Mouse (Mus musculus) brain, adult 10 weeks (tissue): ENCODE results near the gene Gm44965. TPM values are rescaled to one million over a fixed set of nuclear protein-coding genes. Genes with fewer than 3 reads are reported as not detected.

ENCODE experiments used
- polyA plus RNA-seq: library from polyadenylated mRNA; stranded (reverse); fragments of 350-450 nt; fragmentation: Illumina TruSeq; extraction: RNeasy Lipid Tissue Mini Kit (QIAGEN cat#74804); gene quantifications from one replicate; pipeline ENCODE4 v1.2.3, GENCODE M21; 2015; ENCODE audit warnings: low read depth, low replicate concordance

Gm44965 gene
- not detected for polyA plus RNA-seq

GRCm38 (mm10) chr6:48593158-48594042, at the start of gene Gm44965, which contains the start of gene Repin1:
TSS of gene Gm44965 (plus strand) at chr6:48593941.
TSS of gene Repin1 (plus strand) at chr6:48593883.

GRCm38 (mm10) chr6:48554280-48555103, 39.2 kb upstream of the Gm44965 start, which contains the start of gene Lrrc61:
TSS of gene Lrrc61 (plus strand) at chr6:48554796.

DNA sequence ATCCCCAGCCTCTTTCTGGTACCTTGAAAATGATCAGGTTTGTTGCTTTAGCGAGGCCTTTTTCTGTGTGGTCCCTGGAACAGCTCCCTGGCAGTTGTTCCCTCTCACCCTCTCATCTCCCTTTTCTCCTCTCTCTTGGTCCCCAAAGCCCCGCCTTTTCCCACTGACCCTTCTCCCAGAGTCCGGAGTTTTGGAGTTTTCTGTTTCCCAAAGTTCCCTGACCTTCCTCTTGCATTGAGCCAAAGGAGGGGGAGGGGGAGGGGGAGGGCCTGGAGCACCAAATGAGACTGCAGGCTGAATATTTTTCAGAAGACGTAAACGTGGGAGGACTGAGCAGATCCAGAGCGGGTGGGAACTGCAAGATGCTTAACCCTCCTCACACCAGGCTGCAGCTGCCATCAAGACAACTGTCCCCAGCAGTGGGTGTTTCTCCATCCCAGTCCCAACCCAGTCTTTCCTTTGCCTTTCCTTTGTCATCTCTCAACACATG, 21.1 kb upstream of the Gm44965 start, which contains the start of gene Rarres2:
Rarres2 (minus strand) TSS at position 218 of the 490 bp plus-strand sequence.

DNA sequence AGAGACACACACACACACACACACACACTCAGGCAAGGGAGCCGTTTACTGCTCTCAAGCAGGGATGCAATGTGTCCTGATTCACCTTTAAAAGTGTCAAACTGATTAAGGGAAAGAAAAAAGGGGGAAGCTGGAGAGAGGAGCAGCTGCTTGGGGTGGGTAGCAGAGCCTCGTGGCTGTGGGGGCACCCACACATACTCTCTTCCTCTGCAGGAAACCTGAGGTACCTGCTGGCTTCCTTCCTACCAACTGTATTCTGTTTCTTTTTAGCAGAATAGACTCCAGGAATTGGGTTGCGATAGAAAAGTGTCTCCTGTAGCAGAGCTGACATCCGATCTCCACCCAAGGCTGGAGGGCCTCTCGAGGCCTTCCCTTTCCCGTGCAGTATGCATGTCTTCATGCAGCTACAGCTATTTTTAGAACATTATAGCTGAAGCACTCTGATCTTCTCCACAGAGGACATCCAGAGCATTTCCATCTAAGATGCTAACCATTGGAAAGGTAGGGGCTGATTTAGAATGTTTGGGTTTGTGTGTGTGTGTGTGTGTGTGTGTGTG, 4.5 kb upstream of the Gm44965 start, which contains the start of gene Gm45021:
Gm45021 (plus strand) TSS at position 417 of the 557 bp plus-strand sequence.

DNA sequence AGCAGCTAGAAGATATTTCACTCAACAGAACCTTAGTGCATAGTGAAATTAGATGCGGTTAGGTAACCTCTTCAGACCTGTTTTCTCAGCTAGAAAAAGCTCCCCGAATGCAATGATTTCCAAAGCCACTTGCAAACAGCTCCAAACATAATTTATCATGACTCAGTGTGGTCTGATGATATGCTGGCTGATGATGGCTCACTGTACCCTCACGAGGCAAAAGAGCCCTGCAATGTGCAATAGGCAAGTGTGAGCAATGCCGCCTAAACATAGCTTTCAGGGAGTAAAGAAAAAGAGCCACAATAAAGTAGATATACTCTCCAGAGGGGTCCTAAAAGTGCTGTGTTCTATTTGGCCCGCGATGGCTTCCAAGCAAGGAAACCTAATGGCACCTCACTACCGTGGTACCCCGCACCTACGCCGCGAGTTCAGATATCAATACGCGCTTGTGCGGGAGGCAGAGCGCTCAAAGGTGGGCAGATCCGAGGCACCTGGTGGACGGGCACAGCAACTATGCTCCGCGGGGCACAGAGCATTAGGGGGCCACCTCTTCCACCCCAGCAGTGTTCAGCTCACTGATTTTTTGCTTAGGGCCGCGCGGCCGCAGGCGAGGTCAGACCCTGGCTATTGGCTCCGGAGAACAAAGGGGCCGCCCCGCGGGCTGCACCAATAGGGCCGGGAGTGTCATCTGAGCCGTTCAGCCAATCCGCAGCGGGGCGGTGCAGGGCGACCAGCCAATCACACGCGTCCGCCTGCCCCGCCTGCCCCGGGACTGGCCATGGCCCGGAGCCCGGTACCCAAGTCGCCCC, 7.7 kb downstream of the Gm44965 start, which contains the start of gene Zfp775:
Zfp775 (plus strand) TSS at position 793 of the 809 bp plus-strand sequence.

DNA sequence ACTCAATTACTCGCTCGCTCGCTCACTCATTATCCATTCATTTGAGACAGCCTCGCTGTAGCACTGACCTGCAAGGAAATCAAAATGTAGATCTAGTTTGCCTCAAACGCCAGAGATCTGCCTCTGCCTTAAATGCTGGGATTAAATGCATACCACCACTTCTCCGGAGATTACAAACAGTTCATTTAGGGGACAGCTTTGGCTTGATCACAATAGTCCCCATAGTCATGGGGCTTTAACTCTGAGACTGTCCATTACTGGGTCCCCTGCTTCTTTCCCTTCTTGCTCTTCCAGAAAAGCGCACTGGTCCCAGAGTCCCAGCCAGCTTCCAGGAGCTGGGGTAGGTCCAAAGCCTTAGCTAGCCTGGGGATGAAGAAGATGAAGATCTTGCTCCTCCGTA, 32.7 kb downstream of the Gm44965 start, which contains the start of gene AI854703:
AI854703 (plus strand) TSS at position 301 of the 400 bp plus-strand sequence.

DNA sequence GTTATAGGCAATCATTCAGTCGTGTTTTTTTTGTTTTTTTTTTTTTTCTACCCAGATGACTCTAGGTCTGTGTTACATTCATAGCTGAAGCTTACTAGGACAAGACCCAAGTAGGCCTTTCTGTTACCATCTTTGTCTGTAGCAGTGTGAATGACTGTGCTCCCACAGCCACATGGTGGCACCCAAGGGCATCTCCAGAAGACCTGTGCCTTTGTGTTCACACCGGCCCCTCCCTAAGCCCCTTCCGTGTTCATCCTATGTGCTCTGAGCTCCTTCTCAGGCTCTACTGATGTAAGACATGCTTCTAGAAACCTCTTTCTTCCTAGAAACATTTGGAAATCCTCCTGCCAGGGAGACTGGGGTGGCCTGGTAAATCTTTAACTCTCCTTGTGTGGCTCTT, 53.3 kb downstream of the Gm44965 start, which contains the start of gene Gimap8:
Gimap8 (plus strand) TSS at position 240 of the 400 bp plus-strand sequence.

Other genes starting within 250 kb of the Gm44965 start
- gene Krba1, start 198.4 kb upstream of the Gm44965 start, polyA plus RNA-seq: 24.2 TPM
- 26.2 TPM for gene Zfp467, start 148.1 kb upstream of the Gm44965 start, polyA plus RNA-seq
- 2.0 TPM for gene Sspo, start 145.7 kb upstream of the Gm44965 start, polyA plus RNA-seq
- gene Atp6v0e2, start 56.3 kb upstream of the Gm44965 start, polyA plus RNA-seq: 496 TPM
- gene Lrrc61, start 39.1 kb upstream of the Gm44965 start, polyA plus RNA-seq: 29.1 TPM
- gene Rarres2, start 21.2 kb upstream of the Gm44965 start, polyA plus RNA-seq: 35.5 TPM
- gene Gm45021, start 4.3 kb upstream of the Gm44965 start, polyA plus RNA-seq: not detected
- gene Repin1, start 58 bp upstream of the Gm44965 start, polyA plus RNA-seq: 33.0 TPM
- 5.2 TPM for gene Zfp775, start 8.1 kb downstream of the Gm44965 start, polyA plus RNA-seq
- gene AI854703, start 32.8 kb downstream of the Gm44965 start, polyA plus RNA-seq: 20.7 TPM
- gene Gimap8, start 53.3 kb downstream of the Gm44965 start, polyA plus RNA-seq: 1.4 TPM
- 1.00 TPM for gene Gimap9, start 82.2 kb downstream of the Gm44965 start, polyA plus RNA-seq
- 0.89 TPM for gene Gimap4, start 90.6 kb downstream of the Gm44965 start, polyA plus RNA-seq
- 6.6 TPM for gene Gimap6, start 114.3 kb downstream of the Gm44965 start, polyA plus RNA-seq
- not detected for gene Gm28053, start 124.7 kb downstream of the Gm44965 start, polyA plus RNA-seq
- gene Gimap7, start 124.7 kb downstream of the Gm44965 start, polyA plus RNA-seq: not detected
- gene Gimap1, start 145.1 kb downstream of the Gm44965 start, polyA plus RNA-seq: 1.9 TPM
- gene Gimap5, start 152.3 kb downstream of the Gm44965 start, polyA plus RNA-seq: 0.22 TPM
- 0.30 TPM for gene Gimap3, start 176.9 kb downstream of the Gm44965 start, polyA plus RNA-seq
- gene Tmem176a, start 247.0 kb downstream of the Gm44965 start, polyA plus RNA-seq: 36.8 TPM
- gene Tmem176b, start 247.6 kb downstream of the Gm44965 start, polyA plus RNA-seq: 55.4 TPM